Mouse (Mus musculus) heart, postnatal 36 days (tissue): ENCODE results near the gene Selenbp1. TPM values are rescaled to one million over a fixed set of nuclear protein-coding genes. Genes with fewer than 3 reads are reported as not detected.

Experiments used
- DNase-seq, 2 experiments: peaks; one replicate each; pipeline ENCODE4 v3.0.0; 2021 to 2022
- intact Hi-C: fragments of 180-260 bp; cut with DNase I; formaldehyde crosslinking; loops from one replicate; pipeline ENCODE4 v1.15.1; 2025
- total RNA-seq, 2 experiments: library from RNA; stranded (reverse); gene quantifications; 2 replicates each; pipeline ENCODE4 v1.2.3; 2021

Selenbp1 gene
- total RNA-seq, 2 experiments from 2014 or later, result 110 to 122 TPM

DNA sequence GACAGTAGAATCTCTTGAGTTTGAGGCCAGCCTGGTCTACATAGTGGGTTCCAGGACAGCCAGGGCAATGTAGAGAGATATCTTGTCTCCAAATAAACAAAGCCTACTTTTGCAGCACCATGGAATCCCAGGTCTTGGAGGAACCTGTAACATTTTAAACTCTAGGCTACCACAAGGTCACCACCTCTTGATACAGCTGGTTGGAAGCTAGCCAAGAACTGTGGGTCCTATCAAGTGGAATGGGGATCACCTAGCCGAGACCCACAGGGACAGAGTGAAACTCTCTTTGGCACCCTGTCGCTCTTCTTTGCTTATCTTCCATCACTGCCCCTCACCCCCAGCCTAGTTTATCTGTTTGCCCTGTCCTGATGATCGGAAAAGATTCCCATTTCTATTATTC, 39.7 kb downstream of the Selenbp1 start:
- intact Hi-C loops, result no loop called here

DNA sequence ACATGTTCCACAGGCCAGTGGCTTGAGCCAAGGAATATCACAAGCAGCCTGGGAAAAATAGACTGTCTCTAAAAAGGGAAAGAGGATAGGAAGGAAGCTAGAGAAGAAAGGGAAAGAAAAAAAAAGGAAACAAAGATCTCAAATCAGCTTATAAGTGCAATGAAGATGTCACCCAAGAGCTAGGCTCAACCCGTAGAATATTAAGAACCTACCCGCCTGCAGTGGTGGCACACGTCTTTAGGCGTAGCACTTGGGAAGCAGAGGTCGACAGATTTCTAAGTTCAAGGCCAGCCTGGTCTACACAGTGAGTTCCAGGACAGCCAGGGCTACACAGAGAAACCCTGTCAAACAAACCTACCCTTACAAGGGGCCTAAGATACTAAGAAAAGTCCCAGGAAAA, 40.8 kb downstream of the Selenbp1 start:
- intact Hi-C loops, result loop anchor here (1.0 to 2.0 kb wide), 2 partner anchors 19 to 23 kb away; partner anchors contain the start of gene Rfx5
- no peak for DNase-seq

More for the DNA sequence above, 39.7 kb downstream of the Selenbp1 start:
- DNase-seq, result no peak

DNA sequence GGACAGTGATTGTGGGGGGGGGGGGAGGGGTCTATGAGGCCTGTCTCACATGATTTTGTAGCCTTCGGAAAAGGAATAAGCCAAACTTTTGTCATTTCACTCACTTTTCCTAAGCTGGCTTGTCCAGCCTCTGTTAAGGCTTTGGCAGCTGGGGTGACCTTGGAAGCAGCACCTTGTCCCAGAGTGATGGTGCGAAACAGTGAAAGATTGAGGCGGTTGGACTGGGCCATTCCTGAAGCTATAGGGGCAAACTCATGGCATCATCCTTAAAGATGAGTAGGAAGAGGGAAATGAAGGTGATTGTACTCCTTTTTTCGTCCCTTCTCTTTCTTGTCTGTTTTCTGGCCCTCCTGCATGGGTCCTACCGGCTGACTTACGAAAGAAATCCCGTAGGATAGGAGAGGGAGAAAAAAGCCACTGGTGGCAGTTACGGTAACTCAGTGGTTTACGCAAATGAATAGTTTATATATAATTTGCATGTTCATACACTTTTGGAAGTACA, 41.2 kb downstream of the Selenbp1 start:
- no peak for DNase-seq
- intact Hi-C loops, result loop anchor here (1.0 to 2.0 kb wide), 2 partner anchors 20 to 23 kb away; partner anchors contain the start of gene Rfx5

DNA sequence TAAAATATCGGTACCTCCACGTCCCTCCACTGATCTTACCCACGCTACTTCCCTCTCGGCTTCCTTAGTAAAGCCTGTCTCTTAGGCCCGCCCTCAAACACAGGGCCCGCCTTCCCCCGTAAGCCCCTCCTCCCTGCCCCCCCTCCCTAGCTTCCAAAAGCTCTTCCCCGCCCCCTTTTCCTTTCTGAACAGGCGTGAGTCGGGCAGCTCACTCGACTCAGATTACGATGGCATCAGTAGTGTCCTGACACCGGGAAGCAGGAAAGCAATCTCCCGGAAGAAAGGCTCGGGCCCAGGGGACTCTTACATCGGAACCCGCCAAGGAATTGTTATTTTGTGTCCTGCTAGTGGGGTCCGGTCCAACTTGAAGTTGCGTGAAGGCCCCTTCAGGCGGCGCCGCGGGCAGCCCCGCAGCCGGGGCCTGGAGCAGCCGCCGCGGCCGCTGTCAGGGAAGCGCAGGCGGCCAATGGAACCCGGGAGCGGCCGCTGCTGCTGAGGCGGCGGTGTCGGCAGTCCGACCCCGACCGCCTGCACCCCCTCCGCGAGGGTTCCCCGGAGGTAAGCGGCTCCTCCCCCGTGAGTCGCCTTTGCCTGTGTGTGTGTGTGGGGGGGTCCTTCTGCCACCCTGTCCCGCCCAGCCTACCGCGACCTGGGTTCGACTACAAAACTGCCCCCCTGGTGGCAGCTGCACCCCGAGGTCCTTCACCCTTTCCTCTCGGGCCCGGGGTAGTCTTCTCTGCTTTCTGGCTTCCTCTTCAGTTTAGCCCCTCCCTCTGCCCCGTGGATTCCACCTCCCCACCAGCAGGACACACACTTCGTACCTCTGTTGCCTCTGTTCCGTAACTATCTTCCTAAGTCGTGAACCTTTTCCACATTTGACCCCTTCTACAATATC, 41.9 kb downstream of the Selenbp1 start, which contains the start of gene Pi4kb:
Gene Pi4kb, plus strand, starts transcription at position 204 of the 895 bp plus-strand sequence.
- intact Hi-C loops, result loop anchor here (1.0 to 2.0 kb wide), 2 partner anchors 20 to 22 kb away; partner anchors contain the start of gene Rfx5
- DNase-seq, result peak; percentile 86 to 94

DNA sequence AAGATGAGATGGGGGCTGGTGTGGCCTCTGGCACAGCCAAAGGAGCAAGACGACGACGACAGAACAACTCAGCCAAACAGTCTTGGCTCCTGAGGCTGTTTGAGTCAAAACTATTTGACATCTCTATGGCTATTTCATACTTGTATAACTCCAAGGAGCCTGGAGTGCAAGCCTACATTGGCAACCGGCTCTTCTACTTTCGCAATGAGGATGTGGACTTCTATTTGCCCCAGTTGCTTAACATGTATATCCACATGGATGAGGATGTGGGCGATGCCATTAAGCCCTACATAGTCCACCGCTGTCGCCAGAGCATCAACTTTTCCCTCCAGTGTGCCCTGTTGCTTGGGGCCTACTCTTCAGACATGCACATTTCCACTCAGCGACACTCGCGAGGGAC, 51.5 kb downstream of the Selenbp1 start:
- intact Hi-C loops, result no loop called here
- DNase-seq, result no peak

DNA sequence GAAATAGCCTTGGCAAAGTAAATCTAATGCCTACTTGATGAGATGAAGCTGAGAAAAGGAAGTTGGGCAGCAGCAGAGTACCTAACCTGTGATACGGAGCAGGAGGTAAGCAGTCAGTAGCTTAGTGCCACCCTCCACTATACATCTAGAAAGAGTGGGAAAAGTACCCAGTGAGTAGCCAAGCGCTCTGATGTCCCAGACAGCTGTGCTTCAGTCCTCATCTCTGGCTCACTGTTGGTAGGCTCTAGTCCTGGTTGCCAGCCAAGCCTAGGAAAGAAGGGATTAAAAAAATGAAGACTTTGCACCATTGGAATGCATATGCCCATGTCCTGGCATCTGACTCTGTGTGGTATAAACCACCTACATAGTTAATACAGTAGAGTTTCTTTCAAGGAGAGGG, 52.7 kb downstream of the Selenbp1 start:
- intact Hi-C loops, result no loop called here
- DNase-seq, result no peak

DNA sequence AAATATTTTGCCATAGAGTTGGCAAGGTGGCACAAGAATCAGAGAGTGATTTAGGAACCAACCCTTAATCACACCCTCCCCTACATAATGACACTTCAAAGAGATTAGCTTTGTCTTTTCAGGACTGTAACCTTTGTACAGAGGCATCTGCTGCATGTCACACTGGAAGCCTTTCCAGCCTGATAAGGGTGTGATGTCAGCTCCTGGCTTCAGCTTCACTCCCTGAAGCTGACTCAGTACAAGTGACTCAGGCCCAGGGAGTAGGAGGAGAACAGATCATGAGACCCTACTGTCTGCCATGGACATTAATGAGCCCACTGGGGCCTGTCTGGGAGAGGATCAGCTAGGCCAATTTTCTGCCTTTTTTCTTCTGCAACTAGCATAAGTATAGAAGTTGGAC, 54.7 kb downstream of the Selenbp1 start:
- peak; percentile 72 to 84 for DNase-seq
- intact Hi-C loops, result no loop called here

DNA sequence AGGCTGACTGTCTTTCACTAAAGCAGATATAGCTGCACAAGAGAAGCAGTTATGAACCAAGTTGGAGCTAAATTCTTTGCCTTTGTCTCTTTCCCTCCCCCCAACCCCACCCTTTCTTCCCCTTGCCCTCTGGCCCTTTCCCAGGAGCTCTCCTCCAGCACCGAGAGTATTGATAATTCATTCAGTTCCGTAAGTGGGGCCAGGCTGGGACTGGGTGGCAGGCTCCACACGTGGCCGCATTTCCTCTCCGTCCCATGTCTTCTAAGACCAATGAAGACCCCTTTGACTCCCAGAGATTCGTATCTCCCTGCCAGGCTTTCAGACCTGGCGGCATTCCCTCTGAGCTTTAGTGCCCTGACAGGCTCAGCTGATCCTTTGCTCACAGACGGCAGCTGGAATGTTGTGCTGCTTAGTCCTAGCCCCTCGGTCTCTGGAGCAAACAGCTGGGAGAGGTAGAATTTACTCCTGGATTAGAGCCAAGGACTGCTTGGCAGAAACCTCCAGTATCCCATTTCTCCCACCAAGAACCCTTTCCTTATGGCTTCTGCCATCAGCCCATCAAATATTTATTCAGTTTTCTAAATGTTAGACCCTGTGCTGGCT, 56.4 kb downstream of the Selenbp1 start:
- intact Hi-C loops, result no loop called here
- peak in 1 of 2 experiments; percentile 25 for DNase-seq

Other genes with a start within 250 kb of the Selenbp1 start
- 10 to 100 TPM; 13.3 to 14.6 TPM for gene Selenbp2, start 239.5 kb upstream of the Selenbp1 start, total RNA-seq
- gene Cgn, start 146.6 kb upstream of the Selenbp1 start, total RNA-seq, result under 1 TPM; 0.35 to 0.83 TPM
- 10 to 100 TPM; 18.7 to 21.5 TPM for gene Pogz, start 95.5 kb upstream of the Selenbp1 start, total RNA-seq
- gene Psmb4, start 46.1 kb upstream of the Selenbp1 start, total RNA-seq, result 100 to 1,000 TPM; 231 to 243 TPM
- gene Rfx5, start 21.0 kb downstream of the Selenbp1 start, total RNA-seq, result 1 to 10 TPM; 4.4 to 6.5 TPM
- 10 to 100 TPM; 24.6 to 30.3 TPM for gene Pi4kb, start 41.7 kb downstream of the Selenbp1 start, total RNA-seq
- gene Zfp687, start 82.4 kb downstream of the Selenbp1 start, total RNA-seq, result 10 to 100 TPM; 11.4 to 15.8 TPM
- 100 to 1,000 TPM; 136 to 151 TPM for gene Psmd4, start 109.6 kb downstream of the Selenbp1 start, total RNA-seq
- 10 to 100 TPM; 16.5 to 17.1 TPM for gene Pip5k1a, start 173.9 kb downstream of the Selenbp1 start, total RNA-seq
- 10 to 100 TPM; 31.7 to 35.2 TPM for gene Vps72, start 178.0 kb downstream of the Selenbp1 start, total RNA-seq
- gene Tmod4, start 191.4 kb downstream of the Selenbp1 start, total RNA-seq, result 10 to 100 TPM; 17.6 to 29.1 TPM
- 10 to 100 TPM; 24.1 to 37.5 TPM for gene Scnm1, start 201.0 kb downstream of the Selenbp1 start, total RNA-seq
- gene Lysmd1, start 201.0 kb downstream of the Selenbp1 start, total RNA-seq, result 1 to 10 TPM; 5.8 to 6.5 TPM
- gene Tnfaip8l2, start 209.3 kb downstream of the Selenbp1 start, total RNA-seq, result 1 to 10 TPM; 1.4 to 2.7 TPM
- gene Sema6c, start 227.4 kb downstream of the Selenbp1 start, total RNA-seq, result 10 to 100 TPM in 1 of 2 experiments, 1 to 10 TPM in 1; 4.7 to 10.2 TPM